Mouse (Mus musculus): ENCODE results near the gene Idh2. TPM values are rescaled to one million over a fixed set of nuclear protein-coding genes. Genes with fewer than 3 reads are reported as not detected.
"Not testable (repeated sequence)": the region's sequence is repeated elsewhere in the genome, so short reads cannot be mapped to it uniquely, and the experiment has no call there.

Gene Idh2
- polyA plus RNA-seq, 1 experiment from 2014 or later: 546 TPM

GRCm38 (mm10) chr7:80053147-80053546, 62.0 kb downstream of the Idh2 start:
- Histone ChIP-seq H3K4me3 (no peak overlapping the region), H3K4me2 (no peak overlapping the region), H3K27me3 (no peaks in the 10 kb centered on the region), H3K36me3 (no peaks in the 10 kb centered on the region), H3K9ac (no peak overlapping the region), H3K4me1 (peaks cover 40% of the 10 kb centered on the region), H3K27ac (no peak overlapping the region), H3K9me3 (no peaks in the 10 kb centered on the region)
- whole genome bisulfite sequencing: 76% methylated on average over 9 of the region's 9 CpGs
- ATAC-seq (ENCODE audit: insufficient number of reproducible peaks, low FRiP score, low TSS enrichment, low read depth): no peak

DNA sequence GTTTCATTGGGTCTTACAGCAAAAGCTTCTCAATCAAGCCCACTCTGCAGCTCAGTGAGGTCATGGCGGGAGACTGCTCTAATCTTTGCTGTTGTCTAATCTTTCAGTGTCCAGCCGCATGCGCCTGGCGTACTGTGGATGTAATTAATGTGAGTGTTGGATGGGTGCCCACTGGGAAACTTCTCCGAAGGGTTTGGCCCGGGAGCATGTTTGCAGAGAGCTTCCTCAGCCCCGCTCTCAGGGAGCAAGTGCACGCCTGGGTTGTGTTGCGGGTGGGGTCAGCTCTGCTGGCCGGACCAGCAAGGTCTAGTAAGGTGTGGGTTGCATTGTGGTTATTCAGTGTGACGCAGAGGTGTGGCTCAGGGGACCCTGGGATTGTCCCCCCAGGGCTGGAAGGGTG, 62.9 kb downstream of the Idh2 start:
- H3K4me2 ChIP-seq: no peak overlapping the region
- 0 out of 2 replicates have a peak, but pooled peaks have one; percentile 22 for ATAC-seq (ENCODE audit: insufficient number of reproducible peaks, low FRiP score, low TSS enrichment, low read depth)
- H3K9ac ChIP-seq: no peak overlapping the region
- H3K4me1 ChIP-seq: peaks cover 37% of the 10 kb centered on the region
- H3K4me3 ChIP-seq: no peak overlapping the region
- H3K36me3 ChIP-seq: no peaks in the 10 kb centered on the region
- no peaks in the 10 kb centered on the region for H3K27me3 ChIP-seq
- H3K27ac ChIP-seq: peak overlapping the region; percentile 51; the same call in 1 of the 2 replicates
- H3K9me3 ChIP-seq: no peaks in the 10 kb centered on the region
- 38% methylated on average over 11 of the region's 11 CpGs for WGBS

DNA sequence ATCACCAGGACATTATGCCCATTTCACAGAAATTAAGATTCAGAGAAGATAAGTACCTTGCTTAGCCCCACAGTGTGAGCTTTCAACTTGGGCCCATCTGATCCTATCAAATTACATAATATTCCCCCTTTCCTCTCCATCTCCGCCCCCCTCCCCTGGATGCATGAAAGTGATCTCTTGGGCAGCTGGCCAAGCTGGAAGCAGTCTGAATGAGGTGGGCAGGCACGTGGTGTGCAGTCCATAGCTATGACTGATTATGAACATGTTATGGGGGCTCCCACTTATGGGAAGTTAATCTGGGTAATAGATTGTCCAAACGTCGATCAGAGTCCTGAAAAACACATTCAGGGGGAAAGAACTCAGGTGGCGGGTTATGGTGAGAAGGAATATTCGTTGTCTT, 63.4 kb downstream of the Idh2 start:
- no peaks in the 10 kb centered on the region for H3K27me3 ChIP-seq
- no peak overlapping the region for H3K9ac ChIP-seq
- H3K4me1 ChIP-seq: peaks cover 38% of the 10 kb centered on the region
- H3K4me2 ChIP-seq: no peak overlapping the region
- WGBS: 54% methylated on average over 6 of the region's 6 CpGs
- peak overlapping the region; percentile 51; the same call in 1 of the 2 replicates for H3K27ac ChIP-seq
- H3K4me3 ChIP-seq: no peak overlapping the region
- H3K36me3 ChIP-seq: no peaks in the 10 kb centered on the region
- H3K9me3 ChIP-seq: no peaks in the 10 kb centered on the region
- ATAC-seq (ENCODE audit: insufficient number of reproducible peaks, low FRiP score, low TSS enrichment, low read depth): peak; percentile 36; the same call in 1 of the 2 replicates

GRCm38 (mm10) chr7:80050382-80050781, 64.8 kb downstream of the Idh2 start:
- 94% methylated on average over 1 of the region's 1 CpGs for WGBS

DNA sequence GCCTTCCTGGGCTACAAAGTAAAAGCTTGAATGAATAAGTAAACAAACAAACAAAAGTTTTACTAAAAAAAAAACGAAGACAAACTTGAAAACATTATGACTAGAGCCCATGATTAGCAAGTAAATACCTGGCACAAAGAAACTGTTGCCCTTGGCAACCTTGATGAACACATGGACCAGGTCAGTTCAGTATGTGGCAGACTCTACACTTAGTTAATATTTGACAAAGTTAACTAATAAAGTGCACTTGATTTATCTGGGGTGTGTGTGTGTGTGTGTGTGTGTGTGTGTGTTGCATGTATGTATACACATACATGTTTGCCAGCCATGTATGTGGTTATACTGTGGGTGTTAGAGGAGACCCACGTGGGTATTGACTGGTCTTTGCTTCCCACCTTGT, 65.4 kb downstream of the Idh2 start:
- Histone ChIP-seq H3K27me3 (no peaks in the 10 kb centered on the region), H3K27ac (no peak overlapping the region), H3K9me3 (no peaks in the 10 kb centered on the region), H3K4me1 (peaks cover 37% of the 10 kb centered on the region), H3K36me3 (no peaks in the 10 kb centered on the region), H3K4me3 (no peak overlapping the region), H3K4me2 (no peak overlapping the region), H3K9ac (no peak overlapping the region)
- ATAC-seq (ENCODE audit: insufficient number of reproducible peaks, low FRiP score, low TSS enrichment, low read depth): no peak
- WGBS: 64% methylated on average over 2 of the region's 2 CpGs

More at GRCm38 (mm10) chr7:80050382-80050781, 64.8 kb downstream of the Idh2 start:
- not testable (repeated sequence) for ATAC-seq (ENCODE audit: insufficient number of reproducible peaks, low FRiP score, low TSS enrichment, low read depth); H3K9me3 ChIP-seq; H3K36me3 ChIP-seq; H3K27me3 ChIP-seq; H3K9ac ChIP-seq; H3K4me2 ChIP-seq; H3K27ac ChIP-seq; H3K4me3 ChIP-seq
- H3K4me1 ChIP-seq: peaks cover 30% of the 10 kb centered on the region

DNA sequence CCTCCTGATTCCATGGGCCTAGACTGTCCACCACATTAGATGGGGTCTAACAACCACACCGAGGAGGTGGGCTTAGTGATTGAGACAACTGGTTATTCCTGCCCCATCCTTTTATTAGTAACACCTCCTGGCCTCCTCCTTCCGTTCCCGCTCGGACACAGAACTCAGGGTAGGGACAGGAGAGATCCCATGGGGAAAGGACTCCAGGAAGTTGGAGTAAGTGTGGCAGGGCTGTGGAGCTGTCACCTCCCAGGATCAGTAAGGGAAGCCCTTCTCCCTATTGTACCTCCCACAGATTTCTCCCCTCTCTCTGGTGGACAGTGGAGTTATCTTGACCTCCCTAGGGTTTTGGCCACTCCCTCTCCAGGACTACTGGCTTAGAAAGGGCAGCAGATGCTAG, 68.2 kb downstream of the Idh2 start:
- Histone ChIP-seq H3K9ac (no peak overlapping the region), H3K4me2 (no peak overlapping the region), H3K4me3 (no peak overlapping the region), H3K27me3 (no peaks in the 10 kb centered on the region), H3K27ac (no peak overlapping the region), H3K36me3 (peaks cover 3% of the 10 kb centered on the region; the same call in 1 of the 2 replicates), H3K4me1 (peaks cover 34% of the 10 kb centered on the region), H3K9me3 (no peaks in the 10 kb centered on the region)
- no peak for ATAC-seq (ENCODE audit: insufficient number of reproducible peaks, low FRiP score, low TSS enrichment, low read depth)
- WGBS: 69% methylated on average over 4 of the region's 4 CpGs

Other genes with a start within 250 kb of the Idh2 start
- 25.6 and 25.7 TPM in 2 replicates for gene Ap3s2, start 194.7 kb downstream of the Idh2 start, polyA plus RNA-seq (2015; fragmentation: Nextera tagmentation; extraction: Ambion mirVana)
- 26.3 and 28.3 TPM in 2 replicates for gene Arpin, start 180.0 kb downstream of the Idh2 start, polyA plus RNA-seq (2015; fragmentation: Nextera tagmentation; extraction: Ambion mirVana)
- 16.9 and 18.9 TPM in 2 replicates for gene Zfp710, start 90.6 kb downstream of the Idh2 start, polyA plus RNA-seq (2015; fragmentation: Nextera tagmentation; extraction: Ambion mirVana)
- gene Sema4b, start 71.4 kb upstream of the Idh2 start, polyA plus RNA-seq (2015; fragmentation: Nextera tagmentation; extraction: Ambion mirVana): 16.5 and 18.1 TPM in 2 replicates
- 62.5 and 69.4 TPM in 2 replicates for gene Cib1, start 117.4 kb upstream of the Idh2 start, polyA plus RNA-seq (2015; fragmentation: Nextera tagmentation; extraction: Ambion mirVana)
- 3.2 and 3.8 TPM in 2 replicates for gene Gdpgp1, start 117.5 kb upstream of the Idh2 start, polyA plus RNA-seq (2015; fragmentation: Nextera tagmentation; extraction: Ambion mirVana)
- gene Ttll13, start 131.0 kb upstream of the Idh2 start, polyA plus RNA-seq (2015; fragmentation: Nextera tagmentation; extraction: Ambion mirVana): 0.73 and 1.1 TPM in 2 replicates
- gene Ngrn, start 145.8 kb upstream of the Idh2 start, polyA plus RNA-seq (2015; fragmentation: Nextera tagmentation; extraction: Ambion mirVana): 48.7 and 49.2 TPM in 2 replicates
- 11.8 and 12.3 TPM in 2 replicates for gene Vps33b, start 154.3 kb upstream of the Idh2 start, polyA plus RNA-seq (2015; fragmentation: Nextera tagmentation; extraction: Ambion mirVana)
- gene Prc1, start 179.1 kb upstream of the Idh2 start, polyA plus RNA-seq (2015; fragmentation: Nextera tagmentation; extraction: Ambion mirVana): 103 and 116 TPM in 2 replicates
- 8.0 and 9.5 TPM in 2 replicates for gene Rccd1, start 209.1 kb upstream of the Idh2 start, polyA plus RNA-seq (2015; fragmentation: Nextera tagmentation; extraction: Ambion mirVana)
- 51.4 and 51.7 TPM in 2 replicates for gene Unc45a, start 225.6 kb upstream of the Idh2 start, polyA plus RNA-seq (2015; fragmentation: Nextera tagmentation; extraction: Ambion mirVana)
- gene Hddc3, start 227.7 kb upstream of the Idh2 start, polyA plus RNA-seq (2015; fragmentation: Nextera tagmentation; extraction: Ambion mirVana): 18.4 and 19.4 TPM in 2 replicates

All from limb, embryonic 15.5 days (tissue).